Mouse (Mus musculus) kidney, postnatal 25 days (tissue): ENCODE measurements around the gene Ugt1a10.
"Not testable (repeated sequence)": the region's sequence is repeated elsewhere in the genome, so short reads cannot be mapped to it uniquely, and the experiment has no call there.

Source experiments
- DNase-seq, 2 experiments: peaks; one replicate each; pipeline ENCODE4 v3.0.0; 2021; ENCODE audit warnings: mixed read lengths in 2 of 2

Ugt1a10 gene

DNA sequence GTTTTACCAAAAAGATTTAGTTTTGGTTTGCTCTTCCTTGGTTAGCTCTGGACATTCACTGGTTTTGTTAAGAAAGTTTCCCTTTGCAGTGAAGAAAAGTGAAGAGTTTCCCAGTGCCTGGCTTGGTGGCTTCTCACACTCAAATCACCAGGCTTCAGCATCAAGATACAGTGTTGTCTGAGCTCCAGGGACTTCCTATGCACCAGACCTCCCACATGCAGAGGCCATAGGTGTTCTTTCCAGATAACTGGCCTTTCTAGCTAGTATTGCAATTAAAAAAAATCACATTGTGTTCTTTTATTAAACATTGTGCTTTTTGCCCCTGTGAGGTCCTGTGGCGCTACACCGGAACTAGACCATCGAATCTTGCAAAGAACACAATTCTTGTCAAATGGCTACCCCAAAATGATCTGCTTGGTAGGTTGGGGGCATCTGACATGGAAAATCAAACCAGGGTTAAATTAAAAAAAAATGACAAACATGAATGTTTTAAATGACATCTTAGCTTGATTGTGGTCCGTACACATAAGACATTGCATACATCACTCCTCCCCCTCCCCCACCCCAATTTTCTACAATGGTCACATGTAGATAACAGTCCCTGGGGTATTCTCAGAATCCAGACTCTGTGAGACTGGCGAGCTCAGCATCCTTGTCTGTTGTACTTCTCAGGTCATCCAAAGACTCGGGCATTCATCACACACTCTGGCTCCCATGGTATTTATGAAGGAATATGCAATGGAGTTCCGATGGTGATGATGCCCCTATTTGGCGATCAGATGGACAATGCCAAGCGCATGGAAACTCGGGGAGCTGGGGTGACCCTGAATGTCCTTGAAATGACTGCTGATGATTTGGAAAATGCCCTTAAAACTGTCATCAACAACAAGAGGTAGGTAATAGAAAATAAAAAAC is 160.5 kb downstream of the Ugt1a10 start:
- DNase-seq: peak; percentile 3 to 33

DNA sequence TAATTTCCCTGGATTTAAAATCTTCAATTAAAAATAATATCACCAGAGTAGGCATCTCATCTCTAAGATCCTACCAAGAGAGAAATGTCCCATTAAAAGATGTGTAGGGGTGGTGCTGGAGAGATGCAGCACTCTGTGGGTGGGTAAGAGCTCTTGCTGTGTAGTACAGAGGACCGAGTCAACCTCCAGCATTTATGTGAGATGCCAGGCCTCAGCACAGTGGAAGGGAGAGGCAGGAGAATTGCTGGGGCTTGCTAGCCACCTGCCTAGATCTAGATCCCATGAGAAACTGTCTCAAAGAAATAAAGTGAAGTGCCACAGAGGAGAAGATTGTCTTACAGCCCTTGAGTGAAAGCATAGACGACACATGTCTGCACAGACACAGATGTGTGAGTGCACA is 161.4 kb downstream of the Ugt1a10 start:
- peak in 1 of 2 experiments; percentile 38 for DNase-seq

DNA sequence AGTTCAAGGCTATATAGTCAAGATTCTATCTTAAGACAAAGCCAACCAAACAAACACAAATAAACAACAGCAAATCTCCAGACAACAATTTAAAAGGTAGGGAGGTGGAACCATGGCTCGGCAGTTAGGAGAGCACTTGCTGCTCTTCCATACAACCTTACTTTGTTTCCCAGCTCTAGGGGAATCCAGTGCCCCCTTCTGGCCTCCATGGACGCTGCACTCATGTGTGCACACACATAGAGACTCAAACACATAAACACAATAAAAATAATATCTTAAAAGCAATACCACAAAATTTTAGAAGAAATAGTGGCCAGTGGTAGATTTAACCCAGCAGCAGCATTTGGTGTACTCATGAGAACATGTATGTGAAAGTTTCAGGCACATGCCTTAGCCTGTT is 162.0 kb downstream of the Ugt1a10 start:
- DNase-seq: peak; percentile 19 to 39

GRCm38 (mm10) chr1:88217576-88217975 is 162.4 kb downstream of the Ugt1a10 start:
- DNase-seq: peak in 1 of 2 experiments; percentile 36

- DNase-seq: peak; percentile 22 to 50
These were observed 162.9 kb downstream of the Ugt1a10 start for GRCm38 (mm10) chr1:88218051-88218450.

DNA sequence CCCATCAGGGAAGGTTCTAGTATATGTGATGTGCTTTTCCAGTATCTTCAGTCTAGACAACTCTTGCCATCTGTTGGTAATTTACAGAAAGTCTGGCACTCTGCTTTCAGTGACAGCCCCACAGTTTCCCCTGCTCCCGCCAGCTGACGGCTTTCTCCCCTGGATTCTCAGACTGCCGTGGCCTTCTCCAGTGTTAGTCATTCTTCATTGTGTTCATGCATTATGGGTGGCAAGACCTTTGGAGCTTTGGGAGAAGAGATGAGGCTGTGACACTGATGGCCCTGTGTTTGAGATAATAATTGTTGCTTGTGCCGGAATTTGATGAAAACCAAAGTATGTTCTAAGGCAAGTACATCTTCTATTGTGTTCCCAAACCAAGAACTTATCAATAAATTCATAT is 163.4 kb downstream of the Ugt1a10 start:
- DNase-seq: no peak

DNA sequence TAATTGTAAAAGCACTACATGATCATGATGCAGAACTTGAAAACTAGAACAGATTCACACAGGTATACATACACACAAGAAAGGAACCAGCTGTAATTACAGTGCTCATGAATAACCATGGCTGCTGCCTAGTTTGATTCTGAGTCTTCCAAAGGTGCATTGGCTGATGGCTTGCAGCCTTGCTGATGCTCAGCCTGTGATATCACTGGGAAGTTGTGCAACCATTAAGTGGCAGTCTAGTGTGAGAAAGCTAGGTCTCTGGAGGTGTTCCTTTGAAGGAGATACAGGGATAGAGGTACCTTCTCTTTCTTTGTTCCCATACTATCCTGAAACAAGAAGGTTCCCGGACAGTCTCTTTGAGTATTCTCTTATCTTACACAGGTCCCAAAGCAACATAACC is 163.9 kb downstream of the Ugt1a10 start:
- peak in 1 of 2 experiments; percentile 34 for DNase-seq

DNA sequence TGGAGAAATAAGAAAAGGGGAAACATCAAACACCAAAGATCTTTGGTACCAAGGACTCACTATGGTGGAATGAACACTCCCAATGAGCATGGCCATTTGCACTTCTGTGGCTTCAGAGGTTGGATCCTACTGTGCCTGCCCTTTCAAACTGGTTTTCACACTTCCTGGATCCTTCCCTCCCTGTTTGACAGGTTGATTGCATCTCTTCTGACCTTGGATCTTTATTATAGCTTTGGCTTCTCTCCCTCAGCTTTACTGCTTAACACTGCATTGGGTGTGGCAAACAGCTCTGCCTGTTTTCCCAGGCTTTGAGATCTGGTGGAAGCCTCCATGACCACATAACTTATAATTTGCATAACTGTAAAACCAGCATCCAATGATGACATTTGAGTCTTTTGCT is 165.1 kb downstream of the Ugt1a10 start:
- DNase-seq: peak in 1 of 2 experiments; percentile 33

DNA sequence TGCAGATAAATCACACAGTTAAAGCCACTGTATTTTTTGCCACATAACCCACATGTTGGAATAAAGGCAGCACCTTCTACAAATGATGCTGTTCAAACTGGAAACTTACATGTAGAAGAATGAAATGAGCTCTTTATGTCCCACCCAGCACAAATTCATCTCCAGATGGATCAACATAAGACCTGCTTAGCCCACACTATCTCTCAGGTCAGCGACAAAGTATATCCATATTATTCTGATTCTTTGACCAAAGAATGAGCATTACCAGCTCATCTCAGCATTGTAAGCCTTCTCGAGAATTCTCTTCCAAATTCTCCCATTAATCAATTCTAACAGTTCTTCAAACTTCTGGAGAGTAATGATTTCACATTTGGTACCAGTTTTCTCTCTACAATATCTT is 167.0 kb downstream of the Ugt1a10 start:
- no peak for DNase-seq

- DNase-seq: peak in 1 of 2 experiments; percentile 37
These were observed 167.9 kb downstream of the Ugt1a10 start for GRCm38 (mm10) chr1:88223011-88223515.

- peak in 1 of 2 experiments; percentile 45 for DNase-seq
These were observed 168.4 kb downstream of the Ugt1a10 start for GRCm38 (mm10) chr1:88223591-88223990.

DNA sequence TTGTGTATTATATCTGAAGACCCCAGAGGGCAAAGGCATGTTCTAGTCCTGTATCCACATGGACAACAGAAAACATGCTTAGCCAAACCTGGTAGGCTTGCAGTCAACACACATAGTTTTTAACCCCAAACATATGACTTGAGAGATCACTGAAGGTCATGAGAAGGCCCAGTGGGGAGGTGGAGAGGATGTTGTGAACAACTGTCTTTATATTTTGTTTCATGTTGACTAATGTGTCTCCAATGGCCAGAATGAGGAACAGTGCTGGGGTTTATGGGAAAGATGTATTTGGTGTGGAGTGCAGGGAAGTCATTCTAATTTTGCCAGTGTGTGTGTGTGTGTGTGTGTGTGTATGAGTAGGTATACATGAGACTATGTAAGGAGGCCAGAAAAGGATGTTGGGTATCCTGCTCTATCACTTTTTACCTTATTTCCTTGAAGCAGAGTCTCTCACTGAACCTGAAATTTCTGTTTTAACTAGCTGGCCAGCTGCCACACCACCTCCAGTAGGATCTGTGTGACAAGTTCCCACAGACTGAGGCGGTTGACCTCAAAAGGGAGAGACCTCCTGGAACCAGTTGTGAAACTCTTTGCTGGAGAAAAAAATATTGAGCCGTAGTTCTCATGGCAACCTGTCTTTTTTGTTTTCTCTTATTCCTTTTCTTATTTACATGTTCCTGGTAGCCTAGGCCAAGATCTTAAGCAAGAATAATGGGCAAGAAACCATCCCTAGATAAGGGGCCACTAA is 169.0 kb downstream of the Ugt1a10 start:
- DNase-seq: peak; percentile 52 to 71

DNA sequence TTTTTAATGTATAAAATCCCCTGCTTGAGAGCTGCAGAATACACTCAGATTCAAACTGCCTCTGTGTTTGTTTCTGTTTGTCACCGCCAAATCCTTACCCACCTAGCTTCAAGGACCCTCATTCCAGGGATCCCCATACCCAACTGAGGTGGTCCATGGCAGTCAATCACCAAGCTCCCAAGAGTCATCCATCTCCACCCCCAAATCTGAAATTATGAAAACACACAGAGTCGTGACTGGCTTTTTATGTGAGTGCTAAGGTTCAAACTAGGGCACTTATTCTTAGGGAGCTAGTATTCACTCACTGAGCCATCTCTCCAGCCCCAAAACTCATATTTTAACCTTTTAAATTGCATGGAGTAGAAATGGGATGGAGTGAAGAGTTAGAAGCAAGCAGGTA is 170.1 kb downstream of the Ugt1a10 start:
- not testable (repeated sequence) for DNase-seq

GRCm38 (mm10) chr1:88225741-88226140 is 170.6 kb downstream of the Ugt1a10 start:
- DNase-seq: peak; percentile 10 to 28

DNA sequence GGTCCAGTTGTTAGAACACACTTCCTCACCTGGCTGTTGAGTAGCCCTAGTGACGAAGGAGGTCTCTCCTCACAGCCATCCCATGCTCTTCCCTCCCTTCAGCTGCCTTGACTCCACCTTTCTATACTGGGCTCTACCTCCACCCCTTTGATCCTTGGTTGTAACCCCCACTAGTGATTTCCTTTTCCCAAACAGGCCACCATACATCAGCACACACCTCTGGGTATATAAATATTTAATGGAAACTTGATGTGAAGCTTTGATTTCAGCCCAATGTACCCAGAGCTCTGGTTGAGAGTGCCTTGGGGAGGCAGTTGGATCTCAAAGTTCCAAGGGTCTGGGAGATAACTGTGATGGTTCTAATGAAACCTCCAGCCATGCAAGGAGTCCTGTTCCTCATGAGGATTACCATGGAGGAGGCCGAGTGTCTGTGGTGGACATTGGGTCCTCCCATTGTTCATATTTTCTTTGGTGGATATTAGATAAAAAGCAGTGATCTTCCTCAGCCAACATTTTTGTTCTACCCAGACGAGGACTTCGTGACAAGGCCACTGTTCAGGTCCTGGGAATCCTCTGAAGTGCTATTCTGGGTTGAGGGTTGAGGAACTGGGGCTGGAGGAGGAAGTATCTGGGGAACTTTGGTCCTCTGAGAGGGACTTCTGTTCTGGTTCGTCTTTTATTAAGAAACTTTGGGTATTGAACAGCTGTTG is 171.6 kb downstream of the Ugt1a10 start, which contains the start of gene Mroh2a:
Gene Mroh2a (plus strand): TSS at position 317 of the 710 bp plus-strand sequence.
- peak in 1 of 2 experiments; percentile 39 for DNase-seq

GRCm38 (mm10) chr1:88227482-88227881 is 172.3 kb downstream of the Ugt1a10 start:
- DNase-seq: peak; percentile 2 to 32

DNA sequence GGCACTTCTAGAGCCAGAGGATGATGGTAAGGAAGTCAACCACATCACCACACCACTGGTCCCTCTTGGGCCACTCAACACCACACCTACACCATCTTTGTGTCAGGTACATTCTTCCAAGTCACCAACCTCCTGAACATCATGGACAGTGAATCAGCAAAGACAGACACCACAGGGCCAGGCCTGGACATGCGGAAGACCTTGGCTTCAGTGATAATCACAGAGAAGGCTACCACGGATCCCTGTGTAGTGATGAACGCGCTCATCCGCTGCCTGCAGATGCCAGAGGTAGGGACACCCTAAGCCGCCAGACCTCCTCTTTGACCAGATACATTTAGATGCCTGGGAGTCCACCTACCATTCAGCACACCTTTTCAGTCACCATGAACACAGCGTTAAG is 172.9 kb downstream of the Ugt1a10 start:
- DNase-seq: peak; percentile 5 to 40

DNA sequence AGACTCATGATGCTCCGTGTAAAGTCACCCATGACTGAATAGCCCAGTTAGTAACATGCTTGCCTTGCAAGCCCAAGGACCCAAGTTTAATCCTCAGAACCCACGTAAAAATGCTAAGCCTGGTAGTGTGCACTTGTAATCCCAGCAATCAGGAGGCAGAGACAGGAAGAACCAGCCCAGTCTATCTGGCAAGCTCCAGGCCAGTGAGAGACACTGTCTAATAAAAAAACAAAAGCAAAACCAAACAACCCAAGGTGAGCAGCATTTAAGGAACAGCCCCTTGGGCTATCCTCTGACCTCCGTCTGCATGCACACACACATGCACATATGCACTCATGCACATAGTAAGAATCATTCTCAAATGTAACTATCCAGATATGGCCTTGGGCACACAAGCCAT is 174.4 kb downstream of the Ugt1a10 start:
- DNase-seq: peak in 1 of 2 experiments; percentile 40

GRCm38 (mm10) chr1:88229986-88230385 is 174.8 kb downstream of the Ugt1a10 start:
- DNase-seq: peak in 1 of 2 experiments; percentile 59

DNA sequence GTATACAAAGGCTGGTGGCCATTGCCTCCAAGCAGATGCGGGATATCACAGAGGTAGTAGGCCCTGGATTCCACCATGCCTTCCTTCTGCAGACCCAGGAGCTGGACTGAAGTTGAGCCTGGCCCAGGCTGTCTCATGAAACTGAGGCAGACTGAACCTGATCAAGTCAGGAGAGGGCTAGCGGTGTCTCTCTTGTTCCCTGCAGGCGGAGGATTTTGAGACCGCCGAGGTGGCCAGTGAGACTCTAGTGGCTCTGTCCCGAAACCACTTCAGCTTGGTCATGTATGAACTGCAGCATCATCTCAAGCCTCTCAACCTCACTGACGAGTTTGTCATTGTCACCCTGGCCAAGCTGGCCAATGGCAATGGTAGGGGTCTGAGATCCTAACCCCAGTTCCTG is 175.2 kb downstream of the Ugt1a10 start:
- peak in 1 of 2 experiments; percentile 49 for DNase-seq

- peak in 1 of 2 experiments; percentile 36 for DNase-seq
These were observed 176.0 kb downstream of the Ugt1a10 start for GRCm38 (mm10) chr1:88230981-88231802.
